Comparison of ENCODE assay signal across 26 mouse cellular contexts in genomic region chr7:92164316-92164715, GRCm38 (mm10).
"Had no signal": no experiment of that assay in that cellular context is flagged by ENCODE, and none has a peak within 500 bp of the region (broad histone marks: within the 10 kb centered on the region; RNA-seq: fewer than 3 reads in every experiment).

No protein-coding gene starts in this region.

- H3K9me3 ChIP-seq: heart, embryonic 15.5 days; hindbrain, embryonic 10.5 days; hindbrain, embryonic 12.5 days; intestine, embryonic 15.5 days; limb, embryonic 10.5 days; limb, embryonic 12.5 days; liver, embryonic 13.5 days had no signal

- ATAC-seq: hindbrain, embryonic 16.5 days; intestine, embryonic 15.5 days; intestine, postnatal 0 days had no signal

- H3K4me1 ChIP-seq: heart, embryonic 13.5 days; heart, embryonic 15.5 days; hindbrain, embryonic 10.5 days; hindbrain, embryonic 12.5 days; intestine, embryonic 15.5 days; limb, embryonic 10.5 days; limb, embryonic 12.5 days; liver, embryonic 13.5 days had no signal

- H3K4me3 ChIP-seq: gastrocnemius, adult 2 months; heart, adult 2 months; heart, embryonic 13.5 days; heart, embryonic 15.5 days; hindbrain, embryonic 10.5 days; hindbrain, embryonic 12.5 days; intestine, embryonic 15.5 days; limb, embryonic 10.5 days; limb, embryonic 12.5 days; liver, embryonic 13.5 days had no signal

- H3K27ac ChIP-seq: gastrocnemius, adult 2 months; heart, adult 2 months; heart, embryonic 13.5 days; heart, embryonic 15.5 days; hindbrain, embryonic 10.5 days; hindbrain, embryonic 12.5 days; hindbrain, embryonic 14.5 days; intestine, embryonic 15.5 days; limb, embryonic 10.5 days; limb, embryonic 12.5 days; liver, embryonic 13.5 days had no signal

- H3K36me3 ChIP-seq: heart, embryonic 13.5 days; heart, embryonic 15.5 days; hindbrain, embryonic 10.5 days; hindbrain, embryonic 12.5 days; intestine, embryonic 15.5 days; limb, embryonic 10.5 days; limb, embryonic 12.5 days; liver, embryonic 13.5 days had no signal

- H3K9ac ChIP-seq: heart, embryonic 13.5 days; heart, embryonic 15.5 days; hindbrain, embryonic 12.5 days; hindbrain, embryonic 14.5 days; intestine, embryonic 15.5 days; limb, embryonic 12.5 days; liver, embryonic 13.5 days had no signal

- DNase-seq: gastrocnemius, adult 2 months; gastrocnemius, postnatal 10 days; gastrocnemius, postnatal 25 days; heart, adult 11 months; heart, adult 2 months; heart, postnatal 14 days; heart, postnatal 36 days; kidney, adult 18-20 months; kidney, adult 8-10 months; kidney, postnatal 10 days; kidney, postnatal 25 days; kidney, postnatal 4 days; liver; liver, embryonic 13.5 days had no signal

- H3K4me2 ChIP-seq: heart, embryonic 11.5 days; heart, embryonic 13.5 days; heart, embryonic 15.5 days; hindbrain, embryonic 12.5 days; hindbrain, embryonic 14.5 days; intestine, embryonic 15.5 days; limb, embryonic 12.5 days; liver, embryonic 11.5 days; liver, embryonic 13.5 days had no signal

- H3K27me3 ChIP-seq: heart, embryonic 13.5 days; heart, embryonic 15.5 days; hindbrain, embryonic 12.5 days; intestine, embryonic 15.5 days; limb, embryonic 12.5 days; liver, embryonic 13.5 days had no signal
